Mouse (Mus musculus) hindbrain, embryonic 16.5 days (tissue): ENCODE results near the gene Cd34. TPM values are rescaled to one million over a fixed set of nuclear protein-coding genes. Genes with fewer than 3 reads are reported as not detected.

Experiments used
- ATAC-seq: fragments of 200-750 bp; cut with Nextera tagmentation; 2 replicates; pipeline ENCODE4 v1.8.0; 2017; ENCODE audit warnings: moderate TSS enrichment, moderate library complexity
- H3K27ac ChIP-seq: fragments of 300-500 bp; sonication (generic); 2 replicates; pipeline ENCODE4 v1.5.1; 2014; ENCODE audit warnings: low read depth, mild to moderate bottlenecking, control low read depth, low read length, moderate library complexity
- H3K27me3 ChIP-seq: fragments of 300-500 bp; sonication (generic); replicated peaks from 2 replicates; pipeline ENCODE4 v1.6.1; 2014; ENCODE audit warnings: low read length; ENCODE audit not compliant: control insufficient read depth, insufficient read depth
- H3K36me3 ChIP-seq: fragments of 300-500 bp; sonication (generic); 2 replicates; pipeline ENCODE4 v1.6.1; 2014; ENCODE audit warnings: mild to moderate bottlenecking, low read length, moderate library complexity, mixed read lengths; ENCODE audit not compliant: control insufficient read depth, insufficient read depth
- H3K4me1 ChIP-seq: fragments of 300-500 bp; sonication (generic); 2 replicates; pipeline ENCODE4 v1.6.1; 2014; ENCODE audit warnings: low read depth, low read length; ENCODE audit not compliant: control insufficient read depth, insufficient read depth
- H3K4me2 ChIP-seq: fragments of 300-500 bp; sonication (generic); 2 replicates; pipeline ENCODE4 v1.6.1; 2014; ENCODE audit warnings: mild to moderate bottlenecking, low read length, control low read depth, moderate library complexity
- H3K4me3 ChIP-seq: fragments of 300-500 bp; sonication (generic); 2 replicates; pipeline ENCODE4 v1.5.1; 2014; ENCODE audit warnings: mild to moderate bottlenecking, low read length, control low read depth, moderate library complexity
- H3K9ac ChIP-seq: fragments of 300-500 bp; sonication (generic); 2 replicates; pipeline ENCODE4 v1.6.1; 2014; ENCODE audit warnings: low read depth, mild to moderate bottlenecking, control low read depth, low read length, moderate library complexity
- H3K9me3 ChIP-seq: fragments of 300-500 bp; sonication (generic); 2 replicates; pipeline ENCODE4 v1.6.1; 2014; ENCODE audit warnings: mild to moderate bottlenecking, low read length, moderate library complexity; ENCODE audit not compliant: control insufficient read depth
- WGBS: fragments of 180-500 bp; shearing (Covaris S2); extraction: QIAGEN DNeasy Blood & Tissue Kit; methylation state at CpG from one replicate; pipeline ENCODE4 v1.1.7; 2014; 5-methylcytosine and 5-hydroxymethylcytosine counted together
- polyA plus RNA-seq: library from polyadenylated mRNA; unstranded; fragments of >200 nt; fragmentation: Nextera tagmentation; extraction: Ambion mirVana; gene quantifications from 2 replicates; pipeline ENCODE4 v1.2.1, GENCODE M21; 2015

The Cd34 gene
- polyA plus RNA-seq, 1 experiment from 2014 or later: 29.8 TPM

- H3K4me2 ChIP-seq: no peak overlapping the region
- no peaks in the 10 kb centered on the region for H3K4me1 ChIP-seq
- ATAC-seq: no peak
- no peak overlapping the region for H3K4me3 ChIP-seq
- H3K9me3 ChIP-seq: no peaks in the 10 kb centered on the region
- no peak overlapping the region for H3K9ac ChIP-seq
- WGBS: 70% methylated on average over 1 of the region's 1 CpGs
- no peaks in the 10 kb centered on the region for H3K27me3 ChIP-seq
- H3K36me3 ChIP-seq: no peaks in the 10 kb centered on the region
- H3K27ac ChIP-seq: no peak overlapping the region
These were observed 8.7 kb upstream of the Cd34 start for GRCm38 (mm10) chr1:194929972-194930355.

- H3K9ac ChIP-seq: no peak overlapping the region
- H3K4me3 ChIP-seq: no peak overlapping the region
- H3K27me3 ChIP-seq: no peaks in the 10 kb centered on the region
- no peak overlapping the region for H3K4me2 ChIP-seq
- no peak overlapping the region for H3K27ac ChIP-seq
- no peaks in the 10 kb centered on the region for H3K36me3 ChIP-seq
- ATAC-seq: no peak
- H3K4me1 ChIP-seq: no peaks in the 10 kb centered on the region
- no peaks in the 10 kb centered on the region for H3K9me3 ChIP-seq
These were observed 7.9 kb upstream of the Cd34 start for GRCm38 (mm10) chr1:194930706-194931105.

- Histone ChIP-seq H3K4me2 (no peak overlapping the region), H3K27ac (no peak overlapping the region), H3K9me3 (no peaks in the 10 kb centered on the region), H3K4me1 (peaks cover 7% of the 10 kb centered on the region), H3K9ac (no peak overlapping the region), H3K27me3 (peaks cover 12% of the 10 kb centered on the region; the same call in 1 of the 2 replicates), H3K36me3 (no peaks in the 10 kb centered on the region), H3K4me3 (no peak overlapping the region)
- no peak for ATAC-seq
- WGBS: 56% methylated on average over 1 of the region's 1 CpGs
These were observed 3.3 kb upstream of the Cd34 start for GRCm38 (mm10) chr1:194935351-194935750.

- H3K27ac ChIP-seq: no peak overlapping the region
- H3K27me3 ChIP-seq: peaks cover 12% of the 10 kb centered on the region; the same call in 1 of the 2 replicates
- no peaks in the 10 kb centered on the region for H3K9me3 ChIP-seq
- H3K36me3 ChIP-seq: no peaks in the 10 kb centered on the region
- H3K4me1 ChIP-seq: peaks cover 7% of the 10 kb centered on the region
- no peak overlapping the region for H3K4me2 ChIP-seq
- no peak overlapping the region for H3K4me3 ChIP-seq
- H3K9ac ChIP-seq: no peak overlapping the region
- no peak for ATAC-seq
These were observed 2.9 kb downstream of the Cd34 start for GRCm38 (mm10) chr1:194941528-194941927.

- H3K9me3 ChIP-seq: no peaks in the 10 kb centered on the region
- H3K36me3 ChIP-seq: no peaks in the 10 kb centered on the region
- peaks cover 12% of the 10 kb centered on the region; the same call in 1 of the 2 replicates for H3K27me3 ChIP-seq
- H3K4me2 ChIP-seq: no peak overlapping the region
- no peak for ATAC-seq
- no peak overlapping the region for H3K9ac ChIP-seq
- H3K4me3 ChIP-seq: no peak overlapping the region
- no peak overlapping the region for H3K27ac ChIP-seq
- H3K4me1 ChIP-seq: peaks cover 7% of the 10 kb centered on the region
These were observed 4.3 kb downstream of the Cd34 start for GRCm38 (mm10) chr1:194942912-194943311.

GRCm38 (mm10) chr1:194943485-194943884 lies 4.9 kb downstream of the Cd34 start:
- no peaks in the 10 kb centered on the region for H3K36me3 ChIP-seq
- H3K4me2 ChIP-seq: no peak overlapping the region
- H3K27me3 ChIP-seq: peaks cover 12% of the 10 kb centered on the region; the same call in 1 of the 2 replicates
- ATAC-seq: no peak
- H3K4me1 ChIP-seq: peaks cover 7% of the 10 kb centered on the region
- H3K9me3 ChIP-seq: no peaks in the 10 kb centered on the region
- H3K27ac ChIP-seq: no peak overlapping the region
- H3K4me3 ChIP-seq: no peak overlapping the region
- WGBS: 84% methylated on average over 5 of the region's 5 CpGs
- H3K9ac ChIP-seq: no peak overlapping the region

GRCm38 (mm10) chr1:194945382-194945781 lies 6.8 kb downstream of the Cd34 start:
- H3K36me3 ChIP-seq: no peaks in the 10 kb centered on the region
- H3K4me1 ChIP-seq: no peaks in the 10 kb centered on the region
- H3K27me3 ChIP-seq: no peaks in the 10 kb centered on the region
- H3K9ac ChIP-seq: no peak overlapping the region
- no peak overlapping the region for H3K4me2 ChIP-seq
- WGBS: 56% methylated on average over 2 of the region's 2 CpGs
- H3K27ac ChIP-seq: no peak overlapping the region
- no peaks in the 10 kb centered on the region for H3K9me3 ChIP-seq
- no peak for ATAC-seq
- H3K4me3 ChIP-seq: no peak overlapping the region

- Histone ChIP-seq H3K27ac (no peak overlapping the region), H3K27me3 (no peaks in the 10 kb centered on the region), H3K9me3 (no peaks in the 10 kb centered on the region), H3K4me2 (no peak overlapping the region), H3K4me1 (no peaks in the 10 kb centered on the region), H3K9ac (no peak overlapping the region), H3K4me3 (no peak overlapping the region), H3K36me3 (no peaks in the 10 kb centered on the region)
- WGBS: 100% methylated on average over 1 of the region's 1 CpGs
- ATAC-seq: no peak
These were observed 7.8 kb downstream of the Cd34 start for GRCm38 (mm10) chr1:194946467-194946866.

GRCm38 (mm10) chr1:194950913-194951312 lies 12.3 kb downstream of the Cd34 start:
- ATAC-seq: no peak
- no peaks in the 10 kb centered on the region for H3K27me3 ChIP-seq
- H3K4me1 ChIP-seq: no peaks in the 10 kb centered on the region
- no peak overlapping the region for H3K4me2 ChIP-seq
- H3K4me3 ChIP-seq: no peak overlapping the region
- H3K9me3 ChIP-seq: no peaks in the 10 kb centered on the region
- 55% methylated on average over 2 of the region's 2 CpGs for WGBS
- no peaks in the 10 kb centered on the region for H3K36me3 ChIP-seq
- no peak overlapping the region for H3K9ac ChIP-seq
- no peak overlapping the region for H3K27ac ChIP-seq

GRCm38 (mm10) chr1:194952891-194953290 lies 14.3 kb downstream of the Cd34 start:
- Histone ChIP-seq H3K27ac (no peak overlapping the region), H3K4me1 (no peaks in the 10 kb centered on the region), H3K4me3 (no peak overlapping the region), H3K9me3 (no peaks in the 10 kb centered on the region), H3K27me3 (no peaks in the 10 kb centered on the region), H3K36me3 (no peaks in the 10 kb centered on the region), H3K4me2 (no peak overlapping the region), H3K9ac (no peak overlapping the region)
- WGBS: 95% methylated on average over 1 of the region's 1 CpGs
- no peak for ATAC-seq
